Mouse (Mus musculus): Measurements from ENCODE around the gene Mgat4d.

DNA sequence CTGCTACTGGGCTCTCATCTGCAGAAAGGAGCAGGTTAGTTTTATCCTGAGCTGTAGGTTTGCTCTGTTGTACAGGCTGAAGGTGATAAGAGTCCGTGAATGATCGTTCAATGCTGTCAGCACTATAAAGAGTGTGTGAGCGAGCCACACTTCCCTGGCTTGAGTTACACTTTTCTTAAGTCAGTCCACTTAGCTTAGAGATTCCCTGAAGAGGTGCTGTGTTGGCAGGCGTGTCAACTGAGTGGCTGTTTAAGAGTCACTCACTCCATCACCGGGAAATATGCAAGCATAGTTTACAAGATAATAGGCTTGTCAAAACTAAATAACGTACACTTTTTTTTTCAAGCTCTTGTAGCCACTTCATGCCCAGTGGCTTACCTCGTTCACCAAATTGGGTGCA is 78.7 kb downstream of the Mgat4d start:
- TF ChIP-seq CTCF (IDR thresholded peaks at IDR 0.05; ENCODE audit: low read depth, low read length) = no peak
- no peak for TF ChIP-seq POLR2A (IDR thresholded peaks at IDR 0.05; ENCODE audit: borderline replicate concordance, low read depth, low read length)
